Mouse (Mus musculus) midbrain, embryonic 13.5 days (tissue): Measurements from ENCODE around the gene Arl9. TPM values are rescaled to one million over a fixed set of nuclear protein-coding genes. Genes with fewer than 3 reads are reported as not detected.
"Not testable (repeated sequence)": the region's sequence is repeated elsewhere in the genome, so short reads cannot be mapped to it uniquely, and the experiment has no call there.

Source experiments
- ATAC-seq: fragments of 200-750 bp; cut with Nextera tagmentation; 2 replicates; pipeline ENCODE4 v1.8.0; 2017; ENCODE audit warnings: mild to moderate bottlenecking, moderate TSS enrichment, moderate library complexity
- H3K27ac ChIP-seq: fragments of 300-500 bp; sonication (generic); 2 replicates; pipeline ENCODE4 v1.5.1; 2015; ENCODE audit warnings: inconsistent platforms, mild to moderate bottlenecking, moderate library complexity
- H3K27me3 ChIP-seq: fragments of 300-500 bp; sonication (generic); 2 replicates; pipeline ENCODE4 v1.6.1; 2015; ENCODE audit warnings: mild to moderate bottlenecking, inconsistent platforms
- H3K36me3 ChIP-seq: fragments of 300-500 bp; sonication (generic); 2 replicates; pipeline ENCODE4 v1.6.1; 2015; ENCODE audit warnings: mild to moderate bottlenecking, inconsistent platforms
- H3K4me1 ChIP-seq: fragments of 300-500 bp; sonication (generic); replicated peaks from 2 replicates; pipeline ENCODE4 v1.6.1; 2015; ENCODE audit warnings: inconsistent platforms
- H3K4me2 ChIP-seq: fragments of 300-500 bp; sonication (generic); replicated peaks from 2 replicates; pipeline ENCODE4 v1.6.1; 2015; ENCODE audit warnings: moderate library complexity, mild to moderate bottlenecking, inconsistent platforms
- H3K4me3 ChIP-seq: fragments of 300-500 bp; sonication (generic); replicated peaks from 2 replicates; pipeline ENCODE4 v1.5.1; 2015; ENCODE audit warnings: mild to moderate bottlenecking, inconsistent platforms
- H3K9ac ChIP-seq: fragments of 300-500 bp; sonication (generic); replicated peaks from 2 replicates; pipeline ENCODE4 v1.6.1; 2015; ENCODE audit warnings: mild to moderate bottlenecking, inconsistent platforms
- H3K9me3 ChIP-seq: fragments of 300-500 bp; sonication (generic); 2 replicates; pipeline ENCODE4 v1.6.1; 2016; ENCODE audit warnings: mild to moderate bottlenecking, inconsistent platforms
- WGBS: fragments of 180-500 bp; shearing (Covaris S2); methylation state at CpG from one replicate; pipeline ENCODE4 v1.1.7; 2015; 5-methylcytosine and 5-hydroxymethylcytosine counted together
- polyA plus RNA-seq: library from polyadenylated mRNA; unstranded; fragments of >200 nt; fragmentation: Nextera tagmentation; extraction: Ambion mirVana; gene quantifications from 2 replicates; pipeline ENCODE4 v1.2.1, GENCODE M21; 2015

The Arl9 gene
- not detected in 2 replicates for polyA plus RNA-seq

DNA sequence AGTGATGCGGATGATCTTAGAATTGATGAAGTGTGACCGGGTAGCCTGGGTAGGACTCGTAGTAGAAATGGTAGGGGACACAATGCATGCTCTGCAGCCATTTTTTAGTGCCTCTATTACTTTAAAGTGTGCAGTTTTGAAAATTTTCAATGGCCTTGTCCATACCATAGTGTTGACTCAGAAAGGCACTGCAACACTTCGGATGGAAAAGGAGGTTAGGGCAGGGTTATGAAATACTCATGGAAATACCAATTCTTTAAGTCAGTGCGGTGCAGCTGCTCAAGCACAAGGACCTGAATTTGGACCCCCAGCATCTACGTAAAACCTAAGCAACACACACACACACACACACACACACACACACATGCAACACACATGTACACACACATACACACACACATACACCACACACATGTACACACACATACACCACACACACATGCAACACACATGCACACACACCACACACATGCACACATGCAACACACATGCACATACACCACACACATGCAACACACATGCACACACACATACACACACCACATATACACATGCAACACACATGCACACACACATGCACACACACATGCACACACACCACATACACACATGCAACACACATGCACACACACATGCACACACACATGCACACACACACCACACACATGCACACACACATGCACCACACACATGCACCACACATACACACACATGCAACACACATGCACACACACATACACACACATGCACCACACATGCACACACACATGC, at the start of gene Arl9:
Gene Arl9, plus strand, starts transcription at position 5 of the 771 bp plus-strand sequence.
- no peak within 1 kb of the TSS for H3K4me3 ChIP-seq
- no peaks in the 10 kb centered on the region for H3K9me3 ChIP-seq
- no peak within 1 kb of the TSS for H3K4me2 ChIP-seq
- no peak within 1 kb of the TSS for H3K9ac ChIP-seq
- ATAC-seq = no peak
- no peaks in the 10 kb centered on the region for H3K4me1 ChIP-seq
- WGBS = 93% methylated on average over 6 of the region's 6 CpGs
- no peaks in the 10 kb centered on the region for H3K27me3 ChIP-seq
- peaks cover 17% of the 10 kb centered on the region for H3K36me3 ChIP-seq
- no peak within 1 kb of the TSS for H3K27ac ChIP-seq

DNA sequence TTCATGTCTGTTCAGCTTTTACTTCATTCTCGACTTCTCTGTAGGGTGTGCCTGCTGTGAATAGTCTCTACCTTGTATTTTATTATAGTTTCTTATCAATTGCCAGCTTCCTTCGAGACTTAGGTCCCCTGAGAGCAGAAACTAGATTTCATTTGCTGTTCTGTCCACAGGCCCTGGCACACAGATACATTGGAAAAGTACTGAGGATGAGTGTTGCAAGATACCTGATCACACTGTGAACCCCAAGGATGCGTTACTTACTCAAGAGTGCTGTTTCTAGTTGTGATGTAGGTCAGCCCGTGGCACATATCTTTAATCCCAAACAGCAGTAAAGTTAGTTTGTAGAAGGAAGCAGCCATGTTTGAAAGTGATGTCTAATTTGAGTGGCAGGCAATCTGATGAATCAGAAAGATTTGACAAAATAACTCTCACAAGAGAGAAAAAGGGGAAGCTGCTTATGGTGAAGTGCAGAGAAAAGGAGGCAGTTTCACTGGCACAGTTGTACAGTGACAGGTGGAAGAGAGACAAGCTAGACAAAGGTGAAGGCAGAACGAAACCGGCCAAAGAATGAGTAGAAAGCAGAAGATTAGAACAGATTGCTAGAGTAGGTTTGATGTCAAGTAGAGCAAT, 49.5 kb upstream of the Arl9 start:
- Histone ChIP-seq H3K27me3 (no peaks in the 10 kb centered on the region), H3K9me3 (no peaks in the 10 kb centered on the region), H3K4me1 (peaks cover 32% of the 10 kb centered on the region), H3K4me3 (no peak overlapping the region), H3K27ac (no peak overlapping the region), H3K4me2 (0 out of 2 replicates have a peak overlapping the region, but pooled peaks have one; percentile 3), H3K9ac (no peak overlapping the region), H3K36me3 (peaks cover 32% of the 10 kb centered on the region)
- 89% methylated on average over 6 of the region's 6 CpGs for WGBS
- no peak for ATAC-seq

DNA sequence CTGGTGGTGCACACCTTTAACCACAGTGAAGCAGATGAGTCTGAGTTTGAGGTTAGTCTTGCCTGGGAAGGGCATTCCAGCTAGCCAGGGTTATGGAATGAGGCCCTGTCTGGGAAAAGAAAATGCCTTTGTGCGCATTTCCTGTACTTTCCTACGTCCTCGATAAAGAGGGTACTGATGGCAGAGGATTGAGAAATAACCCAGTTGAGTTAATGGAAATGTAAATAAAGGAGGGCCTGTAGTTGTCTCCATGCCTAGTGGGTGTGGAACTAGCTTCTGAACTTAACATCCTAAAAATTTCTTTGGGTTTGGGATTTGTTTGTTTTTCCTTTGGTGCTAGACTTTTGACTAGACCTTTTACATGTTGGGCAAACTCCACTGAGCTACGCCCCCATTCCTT, 48.4 kb upstream of the Arl9 start:
- Histone ChIP-seq H3K9ac (no peak overlapping the region), H3K27me3 (no peaks in the 10 kb centered on the region), H3K4me2 (no peak overlapping the region), H3K36me3 (peaks cover 40% of the 10 kb centered on the region), H3K4me1 (peaks cover 21% of the 10 kb centered on the region), H3K27ac (no peak overlapping the region), H3K9me3 (no peaks in the 10 kb centered on the region), H3K4me3 (no peak overlapping the region)
- ATAC-seq = no peak
- 91% methylated on average over 4 of the region's 4 CpGs for WGBS

DNA sequence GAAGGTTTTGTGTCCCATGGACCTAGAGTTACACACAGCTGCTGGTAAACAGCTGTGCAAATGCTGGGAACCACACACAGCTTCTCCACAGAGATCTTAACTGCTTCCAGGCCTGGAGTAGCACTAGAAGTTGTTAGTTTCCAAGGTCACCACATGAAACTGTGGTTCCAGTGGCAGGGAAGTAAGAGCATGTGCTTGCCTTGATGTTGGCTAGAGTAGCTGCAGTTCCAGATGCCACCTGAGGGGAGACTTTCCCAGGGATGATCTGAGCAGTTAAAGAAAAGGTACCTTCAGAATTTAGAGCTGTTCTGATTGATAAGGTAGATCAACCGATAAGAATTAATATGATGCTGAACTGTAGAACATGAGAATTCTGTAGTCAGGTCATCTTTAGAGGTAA, 45.9 kb upstream of the Arl9 start:
- Histone ChIP-seq H3K36me3 (peaks cover 62% of the 10 kb centered on the region), H3K9me3 (no peaks in the 10 kb centered on the region)

DNA sequence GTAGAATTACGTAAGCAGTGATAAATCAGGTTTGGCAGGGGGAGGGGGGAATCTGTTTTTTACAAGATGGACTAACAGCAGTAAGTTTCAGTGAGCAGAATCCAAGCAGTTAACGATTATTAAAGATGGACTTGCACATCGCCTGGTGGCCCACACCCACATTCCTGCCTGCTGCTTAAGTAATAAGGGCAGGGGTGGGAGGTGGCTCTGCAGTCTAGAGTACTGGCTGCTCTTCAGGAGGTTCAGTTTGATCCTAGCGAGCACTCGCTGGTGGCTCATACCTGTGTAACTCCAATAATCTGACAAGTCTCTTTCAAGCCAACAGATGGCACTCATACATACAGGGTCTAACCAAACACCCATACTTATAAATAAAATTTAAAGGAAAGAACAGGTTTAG, 44.3 kb upstream of the Arl9 start:
- no peak overlapping the region for H3K9ac ChIP-seq
- H3K4me3 ChIP-seq = no peak overlapping the region
- no peaks in the 10 kb centered on the region for H3K27me3 ChIP-seq
- ATAC-seq = no peak
- no peak overlapping the region for H3K27ac ChIP-seq
- 0 out of 2 replicates have a peak, but pooled peaks cover 2% of the 10 kb centered on the region for H3K4me1 ChIP-seq
- 91% methylated on average over 5 of the region's 5 CpGs for whole genome bisulfite sequencing
- H3K36me3 ChIP-seq = peaks cover 73% of the 10 kb centered on the region
- no peak overlapping the region for H3K4me2 ChIP-seq
- H3K9me3 ChIP-seq = no peaks in the 10 kb centered on the region

More for the DNA sequence above, 45.9 kb upstream of the Arl9 start:
- no peak for ATAC-seq
- Histone ChIP-seq H3K4me3 (no peak overlapping the region), H3K4me1 (peaks cover 8% of the 10 kb centered on the region; the same call in 1 of the 2 replicates), H3K27ac (no peak overlapping the region; the same call in 1 of the 2 replicates), H3K9ac (no peak overlapping the region), H3K4me2 (no peak overlapping the region), H3K27me3 (no peaks in the 10 kb centered on the region)
- WGBS = 91% methylated on average over 1 of the region's 1 CpGs

DNA sequence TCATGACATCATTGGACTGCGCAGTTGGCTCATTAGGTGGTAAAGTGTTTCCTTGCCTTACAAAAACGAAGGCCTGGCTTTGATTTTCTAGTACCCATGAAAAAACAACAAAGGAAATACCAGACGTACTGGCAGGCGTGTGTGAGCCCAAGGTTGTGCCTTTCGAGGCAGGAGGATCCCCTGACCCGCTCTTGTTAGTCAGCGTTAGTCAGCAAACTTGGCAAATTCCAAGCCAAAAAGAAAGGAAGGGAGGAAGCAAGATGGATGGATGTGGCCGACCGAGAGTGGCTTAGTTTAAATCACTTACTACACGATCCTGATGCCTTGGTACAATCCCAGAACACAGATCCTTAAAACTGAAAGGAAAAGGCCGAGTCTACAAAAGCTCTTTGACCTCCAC, 41.3 kb upstream of the Arl9 start:
- WGBS = 87% methylated on average over 11 of the region's 11 CpGs
- no peak for ATAC-seq
- Histone ChIP-seq H3K4me3 (no peak overlapping the region), H3K27ac (no peak overlapping the region), H3K9me3 (no peaks in the 10 kb centered on the region), H3K27me3 (no peaks in the 10 kb centered on the region), H3K4me1 (no peaks in the 10 kb centered on the region), H3K4me2 (no peak overlapping the region), H3K9ac (no peak overlapping the region), H3K36me3 (peaks cover 79% of the 10 kb centered on the region)

DNA sequence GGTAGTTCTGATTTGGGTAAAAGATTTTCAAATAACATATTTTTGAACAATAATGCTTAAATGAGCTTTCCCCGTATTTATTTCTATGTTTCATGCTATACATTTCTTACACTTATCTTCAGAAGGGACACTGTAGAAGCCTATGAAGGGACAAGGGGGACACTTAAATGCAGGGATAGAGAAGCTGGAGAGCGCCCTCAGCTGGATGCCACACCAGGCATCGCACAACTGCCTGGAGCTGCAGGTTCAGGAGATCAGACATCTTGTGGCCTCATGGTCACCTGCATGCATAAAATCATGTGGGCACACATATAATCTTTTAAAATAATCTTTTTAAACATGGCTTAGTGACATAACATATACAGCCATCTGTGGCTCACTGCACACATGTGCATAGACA, 39.2 kb upstream of the Arl9 start:
- H3K36me3 ChIP-seq = peaks cover 79% of the 10 kb centered on the region
- H3K27ac ChIP-seq = no peak overlapping the region
- ATAC-seq = no peak
- no peak overlapping the region for H3K9ac ChIP-seq
- no peaks in the 10 kb centered on the region for H3K9me3 ChIP-seq
- H3K4me2 ChIP-seq = no peak overlapping the region
- WGBS = 90% methylated on average over 3 of the region's 3 CpGs
- no peak overlapping the region for H3K4me3 ChIP-seq
- H3K27me3 ChIP-seq = no peaks in the 10 kb centered on the region
- H3K4me1 ChIP-seq = no peaks in the 10 kb centered on the region

DNA sequence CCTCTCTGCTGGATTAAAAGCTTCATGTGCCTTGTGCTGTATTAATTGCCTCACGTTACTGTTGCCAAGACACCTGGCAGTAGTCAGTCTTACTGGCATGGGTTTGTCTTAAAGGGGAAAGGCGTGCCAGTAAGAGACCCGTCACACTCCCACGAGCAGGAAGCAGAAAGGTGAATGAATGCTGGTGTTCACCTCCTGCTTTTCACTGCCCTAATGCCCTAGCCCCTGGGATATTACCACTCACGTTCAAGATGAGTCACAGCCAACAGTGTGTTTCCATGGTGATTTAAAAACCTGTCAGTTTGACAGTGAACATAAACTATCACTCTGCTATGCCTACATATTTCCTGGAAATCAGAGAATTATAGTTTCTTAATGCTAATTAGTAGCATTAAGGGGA, 34.6 kb upstream of the Arl9 start:
- Histone ChIP-seq H3K36me3 (peaks cover 48% of the 10 kb centered on the region), H3K27me3 (no peaks in the 10 kb centered on the region), H3K4me1 (peaks cover 10% of the 10 kb centered on the region), H3K4me3 (no peak overlapping the region), H3K9me3 (no peaks in the 10 kb centered on the region), H3K4me2 (no peak overlapping the region), H3K27ac (no peak overlapping the region), H3K9ac (no peak overlapping the region)
- ATAC-seq = no peak
- 82% methylated on average over 5 of the region's 5 CpGs for WGBS

DNA sequence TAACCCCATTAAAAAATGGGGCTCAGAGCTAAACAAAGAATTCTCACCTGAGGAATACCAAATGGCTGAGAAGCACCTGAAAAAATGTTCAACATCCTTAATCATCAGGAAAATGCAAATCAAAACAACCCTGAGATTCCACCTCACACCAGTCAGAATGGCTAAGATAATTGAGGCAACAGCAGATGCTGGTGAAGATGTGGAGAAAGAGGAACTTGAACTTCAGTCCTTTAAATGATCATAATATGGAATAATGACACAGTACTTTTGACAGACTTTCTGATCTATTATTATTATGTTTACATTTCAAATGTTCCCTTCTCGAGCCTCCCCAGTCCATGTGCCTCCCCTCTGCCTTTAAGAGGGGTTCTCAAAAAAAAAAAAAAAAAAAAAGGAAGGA, 32.7 kb upstream of the Arl9 start:
- Histone ChIP-seq H3K4me1 (peaks cover 19% of the 10 kb centered on the region), H3K36me3 (peaks cover 36% of the 10 kb centered on the region)
- not testable (repeated sequence) for H3K4me3 ChIP-seq, H3K27ac ChIP-seq, H3K4me2 ChIP-seq, H3K9me3 ChIP-seq, H3K9ac ChIP-seq, H3K27me3 ChIP-seq, ATAC-seq
- WGBS = 91% methylated on average over 1 of the region's 1 CpGs

DNA sequence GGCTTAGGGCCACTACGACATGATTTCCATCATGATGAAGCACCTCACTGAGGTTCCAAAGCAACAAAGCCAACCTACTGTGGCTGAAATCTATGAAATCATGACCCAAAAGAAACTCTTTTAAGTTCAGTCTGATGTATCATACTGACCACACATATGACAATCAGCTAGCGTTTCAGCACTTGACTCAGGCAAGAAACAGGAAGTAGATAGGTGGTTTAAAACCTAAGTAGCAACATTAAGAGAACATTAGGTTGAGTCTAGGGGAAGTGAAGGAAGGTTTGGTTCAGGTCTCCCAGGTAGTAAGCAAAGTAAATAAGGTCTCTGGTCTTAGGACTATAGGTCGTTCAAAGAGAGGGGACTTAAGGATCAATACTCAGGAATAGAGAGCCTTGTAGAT, 30.4 kb upstream of the Arl9 start:
- H3K27ac ChIP-seq = no peak overlapping the region
- 72% methylated on average over 3 of the region's 3 CpGs for WGBS

DNA sequence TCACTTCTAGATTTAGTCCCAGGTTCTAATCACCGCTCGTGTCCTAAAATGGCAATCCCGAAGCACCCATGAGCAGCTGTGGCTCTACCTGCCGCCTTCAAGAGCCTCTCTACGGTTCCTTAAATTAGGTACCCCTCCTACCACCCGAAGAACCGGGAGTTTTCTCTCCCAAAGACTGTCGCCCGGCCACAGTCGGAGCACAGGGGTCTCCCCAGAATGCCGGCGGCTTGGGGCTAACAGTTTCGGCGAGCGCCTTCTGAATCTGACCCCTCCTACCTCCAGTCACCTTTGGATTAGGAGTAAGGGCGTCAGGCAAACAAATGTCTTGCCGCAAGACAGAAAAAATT, 29.7 kb upstream of the Arl9 start:
- H3K4me3 ChIP-seq = peak overlapping the region; percentile 77
- H3K9me3 ChIP-seq = no peaks in the 10 kb centered on the region
- H3K36me3 ChIP-seq = peaks cover 24% of the 10 kb centered on the region
- peak overlapping the region; percentile 76 for H3K9ac ChIP-seq
- 4% methylated on average over 17 of the region's 17 CpGs for WGBS
- 0 out of 2 replicates have a peak overlapping the region, but pooled peaks have one; percentile 25 for H3K27ac ChIP-seq
- peak overlapping the region; percentile 93 for H3K4me2 ChIP-seq
- peaks cover 23% of the 10 kb centered on the region for H3K4me1 ChIP-seq
- H3K27me3 ChIP-seq = no peaks in the 10 kb centered on the region
- peak; percentile 65; the same call in 1 of the 2 replicates for ATAC-seq

More for the DNA sequence above, 30.4 kb upstream of the Arl9 start:
- no peaks in the 10 kb centered on the region for H3K27me3 ChIP-seq
- no peak for ATAC-seq
- H3K4me3 ChIP-seq = peak overlapping the region; percentile 77
- H3K36me3 ChIP-seq = peaks cover 26% of the 10 kb centered on the region
- H3K4me1 ChIP-seq = peaks cover 23% of the 10 kb centered on the region
- no peaks in the 10 kb centered on the region for H3K9me3 ChIP-seq
- H3K4me2 ChIP-seq = peak overlapping the region; percentile 93
- H3K9ac ChIP-seq = peak overlapping the region; percentile 76

DNA sequence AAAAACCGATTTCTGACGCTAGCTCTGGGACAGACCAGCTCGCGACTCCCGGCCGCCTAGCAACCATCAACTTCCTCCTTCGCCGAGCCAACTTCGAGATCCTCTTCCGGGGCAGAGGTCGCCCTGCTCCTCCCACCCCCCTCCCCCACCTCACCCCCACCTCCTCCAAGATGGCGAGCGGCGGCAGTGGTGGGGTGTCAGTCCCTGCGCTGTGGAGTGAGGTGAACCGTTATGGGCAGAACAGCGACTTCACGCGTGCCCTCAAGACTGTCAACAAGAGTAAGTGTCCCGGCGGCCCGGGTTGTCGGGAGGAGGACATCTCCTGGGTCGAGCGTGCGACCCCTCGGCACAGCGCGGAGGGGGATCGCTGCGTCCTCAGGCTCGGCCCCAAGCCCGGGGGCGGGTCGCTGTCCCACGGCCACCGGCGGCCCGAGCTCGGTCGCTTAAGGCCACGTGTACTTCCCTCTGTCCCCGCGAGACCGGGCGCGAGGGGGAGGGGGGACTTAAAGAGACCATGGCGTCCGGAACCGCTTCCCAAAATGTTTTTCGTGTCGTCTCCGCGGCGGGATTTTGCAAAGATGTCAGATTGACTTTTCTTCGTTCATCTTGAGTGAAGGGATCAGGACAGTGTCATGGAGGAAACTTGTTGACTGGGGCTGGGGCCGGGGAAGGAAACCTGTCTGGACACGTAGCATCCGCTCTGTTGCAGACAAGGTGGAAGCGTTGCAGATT, 29.1 kb upstream of the Arl9 start, which contains the start of gene Srp72:
Gene Srp72, plus strand, starts transcription at position 130 of the 732 bp plus-strand sequence.
- Histone ChIP-seq H3K27ac (peak within 1 kb of the TSS; percentile 88), H3K27me3 (no peaks in the 10 kb centered on the region), H3K4me3 (peak within 1 kb of the TSS; percentile 77), H3K4me2 (peak within 1 kb of the TSS; percentile 93), H3K9me3 (no peaks in the 10 kb centered on the region), H3K36me3 (peaks cover 24% of the 10 kb centered on the region), H3K4me1 (peaks cover 23% of the 10 kb centered on the region), H3K9ac (peak within 1 kb of the TSS; percentile 87)
- under 1% methylated on average over 60 of the region's 60 CpGs for WGBS
- peak; percentile 96 for ATAC-seq
